Mouse (Mus musculus) layer of hippocampus, adult 2 months (tissue): ENCODE measurements around the gene Igf2bp2. TPM values are rescaled to one million over a fixed set of nuclear protein-coding genes. Genes with fewer than 3 reads are reported as not detected.

Experiments
- DNase-seq, 2 experiments: peaks; one replicate each; pipeline ENCODE4 v3.0.0; 2022; ENCODE audit warnings: low spot score in 2 of 2
- H3K27ac ChIP-seq: fragments of 200-600 bp; 2 replicates; pipeline ENCODE4 v1.8.1; 2022
- H3K4me3 ChIP-seq: fragments of 200-600 bp; 2 replicates; pipeline ENCODE4 v1.8.1; 2022; ENCODE audit warnings: mild to moderate bottlenecking
- CTCF ChIP-seq: fragments of 200-600 bp; conservative IDR thresholded peaks from 2 replicates; pipeline ENCODE4 v1.8.1; 2022; ENCODE audit warnings: antibody characterized with exemption, mild to moderate bottlenecking, moderate library complexity
- total RNA-seq, 2 experiments: library from RNA; stranded (reverse); gene quantifications; 2 replicates each; pipeline ENCODE4 v1.2.3; 2021

The Igf2bp2 gene
- total RNA-seq, 2 experiments from 2014 or later = 0.27 to 0.54 TPM

GRCm38 (mm10) chr16:22162066-22162511 is 1.0 kb downstream of the Igf2bp2 start:
- no peak for TF ChIP-seq CTCF
- H3K4me3 ChIP-seq = peak overlapping the region; percentile 51
- DNase-seq = no peak
- no peak overlapping the region for H3K27ac ChIP-seq

GRCm38 (mm10) chr16:22161351-22162065 is 1.6 kb downstream of the Igf2bp2 start:
- H3K27ac ChIP-seq = no peak overlapping the region
- TF ChIP-seq CTCF = no peak
- DNase-seq = no peak

DNA sequence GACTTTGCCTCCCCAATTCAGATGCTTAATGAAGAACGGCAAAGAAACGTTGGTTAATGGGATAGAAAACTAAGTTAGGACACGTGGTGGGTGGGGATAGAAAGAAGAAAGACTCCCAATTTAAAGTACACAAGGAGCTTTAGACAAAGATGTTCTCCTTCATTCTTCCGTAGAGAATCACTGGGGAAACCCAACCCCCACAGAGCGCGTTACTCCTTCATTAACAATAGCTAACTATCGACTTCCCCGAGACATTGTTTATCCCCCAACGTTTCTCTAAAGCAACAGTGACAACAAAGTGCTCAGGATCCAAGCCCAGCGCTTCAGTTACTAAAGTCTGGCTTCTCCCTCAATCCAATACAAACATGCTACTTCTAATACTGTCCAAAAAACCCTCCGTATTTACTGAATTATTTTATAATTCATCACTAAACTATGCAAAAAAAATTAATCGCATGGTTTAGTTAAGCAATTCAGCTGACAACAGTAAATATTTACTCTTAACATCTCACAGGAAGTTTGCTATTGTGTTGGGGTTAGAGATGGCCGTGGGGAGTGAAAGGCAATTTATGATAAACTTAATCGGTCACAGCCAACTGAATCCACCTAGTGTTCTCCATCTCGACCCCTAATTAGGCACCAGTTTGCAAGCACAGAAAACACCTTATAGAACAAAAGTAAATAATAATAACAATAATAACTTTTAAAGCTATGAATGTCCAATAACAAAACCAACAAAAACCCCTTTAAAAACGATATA is 2.5 kb downstream of the Igf2bp2 start:
- Histone ChIP-seq H3K27ac (no peak overlapping the region), H3K4me3 (no peak overlapping the region)
- TF ChIP-seq CTCF = no peak
- no peak for DNase-seq

More at GRCm38 (mm10) chr16:22161351-22162065, 1.6 kb downstream of the Igf2bp2 start:
- peak overlapping the region; percentile 51 for H3K4me3 ChIP-seq

DNA sequence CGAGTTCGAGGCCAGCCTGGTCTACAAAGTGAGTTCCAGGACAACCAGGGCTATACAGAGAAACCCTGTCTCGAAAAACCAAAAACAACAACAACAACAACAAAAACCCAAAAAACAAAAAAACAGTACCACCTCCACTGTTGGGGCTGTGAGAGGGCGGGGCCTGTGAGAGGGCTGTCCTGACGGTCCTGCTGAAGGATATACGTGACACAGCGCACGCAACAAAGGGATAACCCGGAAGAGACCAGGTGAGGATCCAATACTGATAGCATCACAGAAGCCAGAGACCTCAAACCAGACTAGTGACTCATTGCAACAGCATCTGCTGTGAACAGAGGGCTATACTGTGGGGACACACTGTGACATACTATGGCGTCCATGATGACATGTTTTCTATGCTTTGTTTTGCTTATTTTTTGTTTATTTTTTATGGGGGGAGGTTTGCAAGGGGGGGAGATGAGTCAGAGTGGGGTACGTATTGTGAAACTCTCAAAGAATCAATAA is 10.1 kb downstream of the Igf2bp2 start:
- no peak for TF ChIP-seq CTCF
- no peak overlapping the region for H3K27ac ChIP-seq
- no peak overlapping the region for H3K4me3 ChIP-seq
- DNase-seq = no peak

DNA sequence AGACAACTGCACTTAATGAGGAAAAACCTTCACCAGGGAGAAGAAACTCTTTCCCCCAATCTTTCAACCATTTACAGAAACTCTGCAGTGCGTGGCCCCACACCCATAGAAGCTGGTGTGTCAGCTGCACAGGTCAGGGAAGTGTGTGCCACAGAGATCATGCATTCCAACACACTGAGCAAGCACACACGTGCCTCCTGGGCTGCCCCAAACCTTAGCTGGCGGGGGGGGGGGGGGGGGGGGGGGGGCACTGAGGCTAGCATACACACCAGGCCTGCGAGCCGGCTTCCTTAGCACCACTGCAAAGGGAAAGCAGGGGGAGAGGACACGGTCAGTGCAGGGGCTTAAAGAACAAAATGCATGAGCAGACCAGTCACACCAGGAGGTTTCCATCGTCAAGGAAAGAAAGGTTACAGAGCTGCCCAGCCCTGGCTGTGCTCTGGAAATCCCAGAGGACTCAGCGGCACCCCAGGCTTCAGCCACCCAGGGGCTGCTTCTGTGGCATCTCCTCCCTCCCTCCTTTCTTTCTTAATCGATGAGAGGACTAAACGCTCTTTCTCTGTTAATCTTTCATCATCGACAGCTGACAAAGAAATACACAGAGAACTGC is 11.3 kb downstream of the Igf2bp2 start:
- H3K4me3 ChIP-seq = no peak overlapping the region
- TF ChIP-seq CTCF = no peak
- no peak for DNase-seq
- H3K27ac ChIP-seq = no peak overlapping the region

GRCm38 (mm10) chr16:22150421-22150820 is 12.7 kb downstream of the Igf2bp2 start:
- DNase-seq = no peak
- H3K27ac ChIP-seq = no peak overlapping the region
- H3K4me3 ChIP-seq = no peak overlapping the region
- TF ChIP-seq CTCF = no peak

GRCm38 (mm10) chr16:22149659-22150345 is 13.3 kb downstream of the Igf2bp2 start:
- no peak overlapping the region for H3K27ac ChIP-seq
- no peak overlapping the region for H3K4me3 ChIP-seq
- no peak for TF ChIP-seq CTCF
- no peak for DNase-seq

GRCm38 (mm10) chr16:22149076-22149475 is 14.0 kb downstream of the Igf2bp2 start:
- no peak for TF ChIP-seq CTCF
- DNase-seq = no peak
- H3K4me3 ChIP-seq = no peak overlapping the region
- H3K27ac ChIP-seq = no peak overlapping the region

GRCm38 (mm10) chr16:22147131-22147530 is 16.0 kb downstream of the Igf2bp2 start:
- DNase-seq = no peak
- no peak overlapping the region for H3K27ac ChIP-seq
- no peak for TF ChIP-seq CTCF
- H3K4me3 ChIP-seq = no peak overlapping the region

DNA sequence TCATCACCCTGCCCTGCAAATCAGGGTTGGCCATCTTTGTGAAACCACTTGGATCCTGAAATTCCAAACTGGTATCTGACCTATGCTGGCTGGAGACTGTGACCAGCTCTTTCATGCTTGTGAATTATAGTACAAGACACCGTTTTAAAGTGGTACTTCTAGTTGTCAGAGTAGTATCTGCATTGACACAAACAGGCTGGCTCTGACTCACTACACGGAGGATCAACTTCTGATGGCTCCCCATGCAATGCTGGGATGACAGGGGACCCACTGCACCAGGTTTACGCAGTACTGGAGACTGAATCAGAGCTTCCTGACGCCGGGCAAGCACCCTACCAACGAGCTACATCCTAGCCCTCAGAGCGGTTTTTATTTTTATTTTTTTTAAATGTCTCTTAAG is 17.0 kb downstream of the Igf2bp2 start:
- no peak for TF ChIP-seq CTCF
- Histone ChIP-seq H3K27ac (no peak overlapping the region), H3K4me3 (no peak overlapping the region)
- no peak for DNase-seq

DNA sequence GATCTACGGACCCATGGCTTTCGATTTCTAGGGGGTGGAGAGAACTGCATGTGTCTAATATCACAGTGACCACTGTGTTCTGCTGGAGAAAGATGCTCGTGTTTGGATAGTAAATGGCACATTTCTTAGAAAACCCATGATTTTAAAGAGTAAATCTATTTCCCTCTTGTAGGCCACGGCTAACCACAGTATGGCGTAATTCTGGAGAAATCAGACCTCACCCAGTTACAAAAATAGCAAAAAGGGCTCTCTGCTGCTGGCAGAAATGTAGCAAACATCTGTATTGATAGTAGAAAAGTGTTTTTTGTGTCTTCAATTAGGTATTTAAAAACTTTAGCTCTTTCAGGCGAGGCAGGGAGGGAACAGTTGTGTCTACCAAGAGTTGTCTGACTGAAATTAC is 18.6 kb downstream of the Igf2bp2 start:
- Histone ChIP-seq H3K4me3 (no peak overlapping the region), H3K27ac (no peak overlapping the region)
- no peak for TF ChIP-seq CTCF
- no peak for DNase-seq

GRCm38 (mm10) chr16:22140861-22141260 is 22.2 kb downstream of the Igf2bp2 start:
- DNase-seq = no peak
- no peak for TF ChIP-seq CTCF
- no peak overlapping the region for H3K27ac ChIP-seq
- H3K4me3 ChIP-seq = no peak overlapping the region

- no peak for TF ChIP-seq CTCF
- DNase-seq = no peak
- no peak overlapping the region for H3K27ac ChIP-seq
- no peak overlapping the region for H3K4me3 ChIP-seq
Observed at GRCm38 (mm10) chr16:22139821-22140220, 23.3 kb downstream of the Igf2bp2 start.
